Mouse (Mus musculus): ENCODE measurements at regions not wholly inside any gene's neighbourhood (a gene's known extent, or its start where the extent isn't known, plus 50 kb on each side); places are given as distances from the start of the nearest gene placed in this dataset.

GRCm38 (mm10) chr1:90668787-90669186, 66.0 kb downstream of the Cops8 start:
- no peak for DNase-seq

- no peak for DNase-seq
Measured at GRCm38 (mm10) chr1:90669237-90669636, 66.5 kb downstream of the Cops8 start.

GRCm38 (mm10) chr1:90670346-90670745, 67.6 kb downstream of the Cops8 start:
- no peak for DNase-seq

GRCm38 (mm10) chr1:90673751-90674150, 71.0 kb downstream of the Cops8 start:
- no peak for DNase-seq

GRCm38 (mm10) chr1:90676192-90677006, 73.6 kb downstream of the Cops8 start:
- no peak for DNase-seq

- DNase-seq = no peak
Measured at GRCm38 (mm10) chr1:90677188-90677587, 74.4 kb downstream of the Cops8 start.

- no peak for DNase-seq
Measured at GRCm38 (mm10) chr1:90677651-90678201, 74.9 kb downstream of the Cops8 start.

GRCm38 (mm10) chr1:90678416-90678815, 75.6 kb downstream of the Cops8 start:
- DNase-seq = no peak

- no peak for DNase-seq
Measured at GRCm38 (mm10) chr1:90688086-90688485, 85.3 kb downstream of the Cops8 start.

- DNase-seq = peak; percentile 7
Measured at GRCm38 (mm10) chr1:90690591-90691116, 87.9 kb downstream of the Cops8 start.

- no peak for DNase-seq
Measured at GRCm38 (mm10) chr1:90691157-90691594, 88.4 kb downstream of the Cops8 start.

GRCm38 (mm10) chr1:90692851-90693250, 90.1 kb downstream of the Cops8 start:
- no peak for DNase-seq

GRCm38 (mm10) chr1:90694761-90695160, 92.0 kb downstream of the Cops8 start:
- no peak for DNase-seq

GRCm38 (mm10) chr1:90695166-90695749, 92.5 kb downstream of the Cops8 start:
- no peak for DNase-seq

- DNase-seq = no peak
Measured at GRCm38 (mm10) chr1:90696000-90696399, 93.2 kb downstream of the Cops8 start.

- DNase-seq = no peak
Measured at GRCm38 (mm10) chr1:90697056-90697596, 94.3 kb downstream of the Cops8 start.

GRCm38 (mm10) chr1:90698618-90699017, 95.8 kb downstream of the Cops8 start:
- DNase-seq = no peak

- no peak for DNase-seq
Measured at GRCm38 (mm10) chr1:90701756-90702155, 99.0 kb downstream of the Cops8 start.

GRCm38 (mm10) chr1:90706391-90706790, 103.6 kb downstream of the Cops8 start:
- no peak for DNase-seq

GRCm38 (mm10) chr1:90709761-90710160, 107.0 kb downstream of the Cops8 start:
- DNase-seq = no peak

- no peak for DNase-seq
Measured at GRCm38 (mm10) chr1:90710566-90710965, 107.8 kb downstream of the Cops8 start.

- DNase-seq = no peak
Measured at GRCm38 (mm10) chr1:90711103-90711502, 108.3 kb downstream of the Cops8 start.
